Mouse (Mus musculus) forebrain, embryonic 14.5 days (tissue): ENCODE results near the gene Slc1a2. TPM values are rescaled to one million over a fixed set of nuclear protein-coding genes. Genes with fewer than 3 reads are reported as not detected.

Experiments used
- ATAC-seq: fragments of 200-750 bp; cut with Nextera tagmentation; 2 replicates; pipeline ENCODE4 v1.8.0; 2017; ENCODE audit warnings: mild to moderate bottlenecking, moderate library complexity
- DNase-seq: peaks from one replicate; pipeline ENCODE4 v3.0.0-alpha.2; 2015; ENCODE audit warnings: low spot score
- H3K27ac ChIP-seq: fragments of 300-500 bp; sonication (generic); 2 replicates; pipeline ENCODE4 v1.5.1; 2014; ENCODE audit warnings: low read depth, mild to moderate bottlenecking, control low read depth, low read length, moderate library complexity
- H3K27me3 ChIP-seq: fragments of 300-500 bp; sonication (generic); replicated peaks from 2 replicates; pipeline ENCODE4 v1.6.1; 2014; ENCODE audit warnings: low read length, control low read depth, mixed read lengths; ENCODE audit not compliant: control insufficient read depth, insufficient read depth
- H3K36me3 ChIP-seq: fragments of 300-500 bp; sonication (generic); 2 replicates; pipeline ENCODE4 v1.6.1; 2014; ENCODE audit warnings: low read length, control low read depth; ENCODE audit not compliant: control insufficient read depth, insufficient read depth
- H3K4me1 ChIP-seq: fragments of 300-500 bp; sonication (generic); 2 replicates; pipeline ENCODE4 v1.6.1; 2014; ENCODE audit warnings: antibody characterized with exemption, low read length, control low read depth; ENCODE audit not compliant: control insufficient read depth, insufficient read depth
- H3K4me2 ChIP-seq: fragments of 300-500 bp; sonication (generic); 2 replicates; pipeline ENCODE4 v1.6.1; 2014; ENCODE audit warnings: mild to moderate bottlenecking, control low read depth, low read length
- H3K4me3 ChIP-seq: fragments of 300-500 bp; sonication (generic); 2 replicates; pipeline ENCODE4 v1.5.1; 2014; ENCODE audit warnings: low read depth, low read length, control low read depth
- H3K9ac ChIP-seq: fragments of 300-500 bp; sonication (generic); 2 replicates; pipeline ENCODE4 v1.6.1; 2014; ENCODE audit warnings: mild to moderate bottlenecking, low read length, control low read depth, moderate library complexity
- H3K9me3 ChIP-seq: fragments of 300-500 bp; sonication (generic); replicated peaks from 2 replicates; pipeline ENCODE4 v1.6.1; 2016; ENCODE audit warnings: low read length, control low read depth, mixed read lengths; ENCODE audit not compliant: control insufficient read depth
- WGBS: fragments of 180-500 bp; shearing (Covaris S2); extraction: QIAGEN DNeasy Blood & Tissue Kit; methylation state at CpG from one replicate; pipeline ENCODE4 v1.1.7; 2014; 5-methylcytosine and 5-hydroxymethylcytosine counted together
- polyA plus RNA-seq: library from polyadenylated mRNA; unstranded; fragments of >200 nt; fragmentation: Nextera tagmentation; extraction: Ambion mirVana; gene quantifications from 2 replicates; pipeline ENCODE4 v1.2.1, GENCODE M21; 2014

The Slc1a2 gene
- polyA plus RNA-seq, 1 experiment from 2014 or later: 12.0 TPM

DNA sequence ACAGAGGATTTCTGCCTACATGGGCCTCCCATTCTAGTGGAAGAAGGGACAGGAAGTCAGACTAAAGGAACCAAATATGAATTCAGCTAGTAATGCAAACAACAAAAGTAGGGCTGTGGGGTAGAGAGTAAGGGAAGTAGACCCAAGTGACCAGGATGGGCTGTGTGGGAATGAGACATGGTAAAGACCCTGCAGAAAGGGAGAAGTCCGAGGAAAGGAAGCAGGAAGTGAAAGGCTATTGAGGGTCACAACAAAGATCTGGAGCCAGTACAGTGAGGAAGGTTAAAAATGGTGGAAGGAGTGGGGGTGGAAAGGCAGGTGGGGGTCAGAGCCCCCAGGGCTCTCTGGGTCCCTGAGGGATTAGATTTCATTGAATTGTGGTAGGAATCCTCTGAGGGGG is 93.4 kb downstream of the Slc1a2 start:
- WGBS: 77% methylated on average over 1 of the region's 1 CpGs
- no peak for ATAC-seq
- Histone ChIP-seq H3K27ac (no peak overlapping the region), H3K4me3 (no peak overlapping the region), H3K9me3 (no peaks in the 10 kb centered on the region), H3K36me3 (no peaks in the 10 kb centered on the region), H3K4me2 (no peak overlapping the region), H3K4me1 (no peaks in the 10 kb centered on the region), H3K9ac (no peak overlapping the region), H3K27me3 (no peaks in the 10 kb centered on the region)
- DNase-seq: no peak

DNA sequence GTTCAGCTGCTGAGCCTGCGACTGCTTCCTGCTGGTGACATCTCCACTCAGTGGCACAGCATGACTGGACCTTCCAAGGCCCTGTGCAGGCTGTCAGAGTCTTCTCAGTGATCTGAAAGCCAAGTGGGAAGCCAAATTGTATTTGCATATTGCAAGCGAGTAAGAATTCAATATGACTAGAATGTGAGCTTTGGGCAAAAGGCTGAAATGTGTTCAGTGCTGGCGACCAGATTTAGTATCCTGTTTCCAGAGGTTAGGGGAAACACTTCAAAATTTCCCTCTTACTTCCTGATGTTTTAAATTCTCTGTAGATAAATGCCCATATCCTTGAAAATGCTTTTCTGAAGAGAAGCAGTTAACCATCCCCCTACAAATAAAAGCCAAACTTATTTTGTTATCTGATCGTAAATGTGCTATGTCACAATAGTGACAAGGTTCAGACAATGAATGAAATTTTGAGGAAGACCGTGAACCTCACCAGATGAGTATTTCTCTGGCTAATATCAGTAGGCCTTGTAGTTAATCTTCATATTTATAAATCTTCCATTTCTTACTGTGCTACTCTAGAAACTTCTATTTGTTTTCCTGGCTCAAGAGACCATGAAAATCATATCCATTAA is 98.9 kb downstream of the Slc1a2 start:
- Histone ChIP-seq H3K4me3 (no peak overlapping the region), H3K4me2 (no peak overlapping the region), H3K9ac (no peak overlapping the region), H3K36me3 (0 out of 2 replicates have a peak, but pooled peaks cover 2% of the 10 kb centered on the region), H3K27me3 (no peaks in the 10 kb centered on the region), H3K9me3 (no peaks in the 10 kb centered on the region), H3K4me1 (no peaks in the 10 kb centered on the region), H3K27ac (no peak overlapping the region)
- ATAC-seq (no peak), DNase-seq (no peak)
- WGBS: 86% methylated on average over 5 of the region's 5 CpGs

DNA sequence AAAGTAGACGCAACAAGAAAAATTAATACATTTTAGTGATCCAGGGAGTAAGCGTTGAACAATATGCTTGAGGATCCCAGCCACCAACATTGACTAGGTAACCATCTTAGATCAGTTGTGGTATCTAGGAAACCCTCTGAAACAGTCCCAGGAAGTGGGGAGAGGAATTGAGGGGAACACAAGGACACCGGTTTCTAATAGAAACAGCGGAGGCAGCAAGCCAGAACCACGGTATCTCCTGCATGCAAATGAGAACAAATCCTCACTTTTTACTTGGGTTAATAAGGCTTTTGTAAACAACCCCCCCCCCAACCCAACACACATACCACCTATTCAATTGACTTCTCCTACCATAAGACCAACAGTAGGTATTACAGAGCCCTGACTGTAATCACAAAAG is 101.0 kb downstream of the Slc1a2 start:
- Histone ChIP-seq H3K4me3 (no peak overlapping the region), H3K27ac (no peak overlapping the region), H3K9ac (no peak overlapping the region), H3K36me3 (0 out of 2 replicates have a peak, but pooled peaks cover 6% of the 10 kb centered on the region), H3K4me1 (no peaks in the 10 kb centered on the region), H3K27me3 (no peaks in the 10 kb centered on the region), H3K9me3 (no peaks in the 10 kb centered on the region), H3K4me2 (no peak overlapping the region)
- WGBS: 92% methylated on average over 5 of the region's 5 CpGs
- ATAC-seq (no peak), DNase-seq (no peak)

DNA sequence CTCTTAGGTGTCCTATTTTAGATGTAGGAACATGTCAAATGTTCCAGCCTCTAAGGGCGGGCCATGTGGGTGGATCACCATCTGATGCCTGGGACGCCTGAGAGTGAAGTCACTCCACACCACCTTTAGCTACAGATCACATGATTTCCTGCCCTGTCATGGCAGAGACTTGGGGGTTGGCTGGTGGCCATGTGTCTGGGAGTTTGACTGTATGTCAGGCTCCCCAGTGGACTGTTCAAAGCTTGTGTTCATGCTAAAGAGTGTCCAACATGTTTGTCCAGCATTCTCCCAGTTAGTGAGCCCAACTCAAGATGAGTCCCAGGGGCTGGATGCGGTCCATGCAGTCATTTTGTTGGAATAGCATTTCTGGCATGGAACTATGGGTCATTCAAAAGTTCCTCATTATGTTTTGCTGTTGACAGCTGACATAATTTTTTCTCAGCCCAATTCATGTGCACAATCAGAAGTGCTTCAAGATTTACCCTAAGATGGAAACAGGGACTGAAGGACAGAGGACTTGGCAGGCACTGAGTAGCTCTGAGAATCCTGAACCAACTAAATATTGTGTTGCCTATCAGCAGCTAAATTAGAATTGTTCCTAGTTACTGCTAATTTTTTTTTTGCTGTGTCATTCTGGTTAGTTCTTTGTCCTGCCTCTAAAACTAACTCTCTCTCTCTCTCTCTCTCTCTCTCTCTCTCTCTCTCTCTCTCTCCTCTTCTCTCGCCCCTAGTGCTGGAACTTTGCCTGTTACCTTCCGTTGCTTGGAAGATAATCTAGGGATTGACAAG is 102.0 kb downstream of the Slc1a2 start:
- WGBS: 85% methylated on average over 5 of the region's 5 CpGs
- no peak overlapping the region for H3K27ac ChIP-seq
- no peaks in the 10 kb centered on the region for H3K4me1 ChIP-seq
- no peaks in the 10 kb centered on the region for H3K9me3 ChIP-seq
- H3K4me3 ChIP-seq: no peak overlapping the region
- no peak for ATAC-seq
- H3K4me2 ChIP-seq: no peak overlapping the region
- 0 out of 2 replicates have a peak, but pooled peaks cover 6% of the 10 kb centered on the region for H3K36me3 ChIP-seq
- H3K9ac ChIP-seq: no peak overlapping the region
- H3K27me3 ChIP-seq: no peaks in the 10 kb centered on the region
- no peak for DNase-seq

DNA sequence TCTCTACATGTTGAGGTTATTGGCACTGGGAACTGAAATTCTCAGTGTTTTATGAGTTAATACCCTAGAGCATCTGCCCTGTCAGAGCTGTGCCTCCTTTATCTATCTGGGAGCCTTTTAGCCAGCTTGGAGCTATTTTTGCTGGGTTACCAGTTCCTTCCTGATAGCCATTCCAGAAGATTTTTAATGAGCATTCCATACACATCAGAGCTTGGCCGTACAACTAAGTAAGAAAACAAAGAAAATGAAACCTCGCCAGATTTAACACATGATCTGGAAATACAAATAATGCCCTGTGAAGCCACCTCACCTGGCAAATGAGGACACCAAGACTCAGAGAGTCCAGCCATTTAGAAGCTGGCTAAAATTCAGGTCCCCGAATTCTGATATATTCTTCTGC is 104.7 kb downstream of the Slc1a2 start:
- H3K4me2 ChIP-seq: no peak overlapping the region
- H3K36me3 ChIP-seq: 0 out of 2 replicates have a peak, but pooled peaks cover 6% of the 10 kb centered on the region
- H3K9me3 ChIP-seq: no peaks in the 10 kb centered on the region
- H3K4me3 ChIP-seq: no peak overlapping the region
- ATAC-seq (no peak), DNase-seq (no peak)
- 80% methylated on average over 3 of the region's 3 CpGs for WGBS
- H3K27me3 ChIP-seq: no peaks in the 10 kb centered on the region
- no peak overlapping the region for H3K9ac ChIP-seq
- no peaks in the 10 kb centered on the region for H3K4me1 ChIP-seq
- no peak overlapping the region for H3K27ac ChIP-seq

DNA sequence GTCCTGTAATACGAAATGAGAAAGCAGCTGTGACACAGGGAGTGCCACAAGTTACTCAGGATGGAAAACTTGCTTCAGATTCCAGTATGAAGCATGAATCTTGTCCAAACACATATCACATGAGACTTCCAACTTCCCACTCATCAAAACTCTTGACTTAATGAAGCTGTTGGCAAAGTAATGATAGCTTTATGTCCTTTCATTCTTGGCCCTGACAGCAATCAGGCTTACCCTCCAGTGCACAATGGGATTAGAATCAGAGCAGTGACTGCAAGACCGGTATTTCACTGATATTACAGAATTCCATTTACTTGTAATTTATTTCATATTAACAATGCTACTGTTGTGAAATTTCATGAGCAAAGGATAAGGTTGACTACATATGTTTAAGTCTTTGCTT is 105.5 kb downstream of the Slc1a2 start:
- WGBS: 81% methylated on average over 2 of the region's 2 CpGs
- Histone ChIP-seq H3K9me3 (no peaks in the 10 kb centered on the region), H3K9ac (no peak overlapping the region), H3K27me3 (no peaks in the 10 kb centered on the region), H3K36me3 (0 out of 2 replicates have a peak, but pooled peaks cover 6% of the 10 kb centered on the region), H3K27ac (no peak overlapping the region), H3K4me1 (no peaks in the 10 kb centered on the region), H3K4me3 (no peak overlapping the region), H3K4me2 (no peak overlapping the region)
- DNase-seq: no peak
- no peak for ATAC-seq

DNA sequence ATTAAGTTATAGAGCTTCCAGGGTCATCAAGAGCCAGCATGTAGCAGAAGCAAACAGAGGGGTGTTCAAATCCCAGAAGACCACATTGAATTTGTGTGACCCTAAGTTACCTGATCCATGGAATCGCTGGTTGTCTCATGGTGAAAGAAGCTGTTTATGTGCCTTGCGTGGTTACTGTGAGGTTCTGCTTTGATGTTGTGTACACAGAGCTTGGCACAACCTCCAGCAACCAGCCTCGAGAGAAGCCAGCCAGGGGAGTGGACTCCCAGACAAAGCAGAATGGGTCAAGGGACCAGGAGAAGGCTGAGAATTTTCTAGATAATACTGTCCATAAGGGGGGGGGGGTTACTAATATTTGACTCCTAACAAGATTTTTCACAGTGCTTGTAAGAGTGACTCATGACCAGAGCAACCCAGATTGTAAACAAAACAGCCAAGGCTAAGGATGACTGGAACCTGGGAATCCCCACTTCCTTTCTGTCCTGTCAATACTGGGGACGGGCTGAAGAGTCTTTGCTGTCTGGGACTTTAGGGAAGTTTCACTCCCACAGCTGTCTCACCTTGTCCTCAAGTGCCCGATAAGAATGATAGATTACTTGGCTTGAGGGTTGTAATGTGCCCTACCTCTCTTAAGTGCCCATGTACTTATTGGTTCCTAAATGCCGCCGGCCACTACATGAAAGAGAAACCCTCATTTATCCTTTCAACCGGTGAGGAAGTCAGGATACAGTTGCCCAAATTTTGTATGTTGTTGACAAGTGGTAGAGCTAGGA is 106.3 kb downstream of the Slc1a2 start:
- Histone ChIP-seq H3K9me3 (no peaks in the 10 kb centered on the region), H3K4me1 (no peaks in the 10 kb centered on the region), H3K27me3 (no peaks in the 10 kb centered on the region), H3K36me3 (0 out of 2 replicates have a peak, but pooled peaks cover 6% of the 10 kb centered on the region), H3K27ac (no peak overlapping the region), H3K9ac (no peak overlapping the region), H3K4me3 (no peak overlapping the region), H3K4me2 (no peak overlapping the region)
- DNase-seq (no peak), ATAC-seq (no peak)
- WGBS: 92% methylated on average over 8 of the region's 8 CpGs

DNA sequence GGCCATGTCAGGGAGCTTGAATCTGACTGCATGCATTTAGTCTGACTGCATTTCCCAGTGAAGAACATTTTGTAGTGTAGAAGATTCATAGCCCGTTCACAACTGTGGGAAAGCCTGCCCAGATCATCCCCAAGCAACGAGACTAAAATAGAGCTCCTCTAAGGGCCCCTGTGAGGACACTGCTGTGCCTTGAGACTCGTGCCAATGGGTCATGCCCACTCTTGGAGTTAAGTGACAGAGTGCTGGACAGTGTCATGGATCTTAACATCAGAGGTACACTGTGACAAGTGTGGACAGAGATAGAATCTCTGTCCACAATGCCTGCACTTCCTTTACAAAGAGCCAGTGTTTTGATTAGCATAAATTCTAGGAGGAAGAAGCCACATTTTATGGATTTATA is 109.8 kb downstream of the Slc1a2 start:
- WGBS: 84% methylated on average over 3 of the region's 3 CpGs
- Histone ChIP-seq H3K27ac (no peak overlapping the region), H3K9me3 (no peaks in the 10 kb centered on the region), H3K27me3 (no peaks in the 10 kb centered on the region), H3K9ac (no peak overlapping the region), H3K4me2 (no peak overlapping the region), H3K4me1 (no peaks in the 10 kb centered on the region), H3K36me3 (no peaks in the 10 kb centered on the region), H3K4me3 (no peak overlapping the region)
- ATAC-seq (no peak), DNase-seq (no peak)
